Mouse (Mus musculus) common myeloid progenitor, adult 5-6 weeks (primary cell): ENCODE results near the gene Maml2. TPM values are rescaled to one million over a fixed set of nuclear protein-coding genes. Genes with fewer than 3 reads are reported as not detected.

Source experiments
- ATAC-seq: replicated peaks from 2 replicates; pipeline ENCODE4 v1.8.0; 2016; ENCODE audit warnings: low read depth, mild to moderate bottlenecking, moderate TSS enrichment, inconsistent platforms; ENCODE audit not compliant: poor library complexity, severe bottlenecking
- total RNA-seq: library from RNA; stranded (forward); fragments of 200-1000, 187-1606 nt; gene quantifications from 2 replicates; pipeline ENCODE4 v1.2.3, GENCODE M21; 2017

The Maml2 gene
- total RNA-seq, 1 experiment from 2014 or later, result 3.0 TPM

- ATAC-seq, result no peak
These were observed 258.3 kb downstream of the Maml2 start for GRCm38 (mm10) chr9:13555973-13556481.

- 0 out of 2 replicates have a peak, but pooled peaks have one; percentile 18 for ATAC-seq
These were observed 258.9 kb downstream of the Maml2 start for GRCm38 (mm10) chr9:13556696-13557095.

- ATAC-seq, result no peak
These were observed 261.1 kb downstream of the Maml2 start for GRCm38 (mm10) chr9:13558811-13559372.

GRCm38 (mm10) chr9:13560651-13561050 is 262.9 kb downstream of the Maml2 start:
- ATAC-seq, result no peak

GRCm38 (mm10) chr9:13561335-13561734 is 263.6 kb downstream of the Maml2 start:
- ATAC-seq, result no peak

- ATAC-seq, result peak; percentile 28; the same call in 1 of the 2 replicates
These were observed 266.0 kb downstream of the Maml2 start for GRCm38 (mm10) chr9:13563475-13564414.

- no peak for ATAC-seq
These were observed 267.7 kb downstream of the Maml2 start for GRCm38 (mm10) chr9:13565343-13566019.

- no peak for ATAC-seq
These were observed 268.6 kb downstream of the Maml2 start for GRCm38 (mm10) chr9:13566154-13566885.

GRCm38 (mm10) chr9:13569023-13569422 is 271.3 kb downstream of the Maml2 start:
- ATAC-seq, result no peak

- no peak for ATAC-seq
These were observed 275.1 kb downstream of the Maml2 start for GRCm38 (mm10) chr9:13572847-13573246.

GRCm38 (mm10) chr9:13574059-13574458 is 276.3 kb downstream of the Maml2 start:
- peak; percentile 64 for ATAC-seq

GRCm38 (mm10) chr9:13574913-13575312 is 277.2 kb downstream of the Maml2 start:
- ATAC-seq, result peak; percentile 66

GRCm38 (mm10) chr9:13577150-13577549 is 279.4 kb downstream of the Maml2 start:
- no peak for ATAC-seq

GRCm38 (mm10) chr9:13581184-13581583 is 283.4 kb downstream of the Maml2 start:
- ATAC-seq, result no peak

GRCm38 (mm10) chr9:13583952-13584351 is 286.2 kb downstream of the Maml2 start:
- no peak for ATAC-seq

GRCm38 (mm10) chr9:13584435-13584834 is 286.7 kb downstream of the Maml2 start:
- no peak for ATAC-seq

- peak; percentile 96 for ATAC-seq
These were observed 289.6 kb downstream of the Maml2 start for GRCm38 (mm10) chr9:13587085-13587933.

- ATAC-seq, result no peak
These were observed 291.0 kb downstream of the Maml2 start for GRCm38 (mm10) chr9:13588786-13589185.

- ATAC-seq, result no peak
These were observed 294.9 kb downstream of the Maml2 start for GRCm38 (mm10) chr9:13592701-13593100.
